Mouse (Mus musculus) heart, postnatal 0 days (tissue): ENCODE results near the gene Kif19a. TPM values are rescaled to one million over a fixed set of nuclear protein-coding genes. Genes with fewer than 3 reads are reported as not detected.

ENCODE experiments used
- ATAC-seq: fragments of 200-750 bp; cut with Nextera tagmentation; 2 replicates; pipeline ENCODE4 v1.8.0; 2017; ENCODE audit warnings: low read depth, moderate number of reproducible peaks, moderate library complexity; ENCODE audit not compliant: insufficient read depth
- DNase-seq: peaks from one replicate; pipeline ENCODE4 v3.0.0-alpha.2; 2016; ENCODE audit warnings: low spot score
- H3K27ac ChIP-seq: fragments of 300-500 bp; sonication (generic); 2 replicates; pipeline ENCODE4 v1.5.1; 2014; ENCODE audit warnings: low read depth, mild to moderate bottlenecking
- H3K27me3 ChIP-seq: fragments of 300-500 bp; sonication (generic); 2 replicates; pipeline ENCODE4 v1.6.1; 2014; ENCODE audit warnings: low read length, mixed read lengths; ENCODE audit not compliant: control insufficient read depth, insufficient read depth
- H3K36me3 ChIP-seq: fragments of 300-500 bp; sonication (generic); replicated peaks from 2 replicates; pipeline ENCODE4 v1.6.1; 2014; ENCODE audit warnings: low read length, mixed read lengths; ENCODE audit not compliant: control insufficient read depth, insufficient read depth
- H3K4me1 ChIP-seq: fragments of 300-500 bp; sonication (generic); 2 replicates; pipeline ENCODE4 v1.6.1; 2014; ENCODE audit warnings: antibody characterized with exemption; ENCODE audit not compliant: control insufficient read depth, insufficient read depth
- H3K4me2 ChIP-seq: fragments of 300-500 bp; sonication (generic); 2 replicates; pipeline ENCODE4 v1.6.1; 2014; ENCODE audit warnings: low read depth, mild to moderate bottlenecking, low read length, moderate library complexity
- H3K4me3 ChIP-seq: fragments of 300-500 bp; sonication (generic); 2 replicates; pipeline ENCODE4 v1.5.1; 2014; ENCODE audit warnings: low read depth, low read length
- H3K9ac ChIP-seq: fragments of 300-500 bp; sonication (generic); replicated peaks from 2 replicates; pipeline ENCODE4 v1.6.1; 2014; ENCODE audit warnings: low read depth, low read length, mixed read lengths
- H3K9me3 ChIP-seq: fragments of 300-500 bp; sonication (generic); replicated peaks from 2 replicates; pipeline ENCODE4 v1.6.1; 2016; ENCODE audit warnings: low read length; ENCODE audit not compliant: control insufficient read depth
- CTCF ChIP-seq: IDR thresholded peaks from 2 replicates; pipeline ENCODE4 v1.5.1; 2016; ENCODE audit warnings: antibody characterized with exemption, control low read depth, low read depth
- EP300 ChIP-seq: IDR thresholded peaks from 2 replicates; pipeline ENCODE4 v1.6.1; 2016; ENCODE audit warnings: antibody characterized with exemption, low read depth
- WGBS: fragments of 180-500 bp; shearing (Covaris S2); extraction: QIAGEN DNeasy Blood & Tissue Kit; methylation state at CpG from one replicate; pipeline ENCODE4 v1.1.7; 2014; 5-methylcytosine and 5-hydroxymethylcytosine counted together
- polyA plus RNA-seq: library from polyadenylated mRNA; unstranded; fragments of >200 nt; fragmentation: Nextera tagmentation; extraction: Ambion mirVana; gene quantifications from 2 replicates; pipeline ENCODE4 v1.2.1, GENCODE M21; 2015
- total RNA-seq: library from RNA; depleted of rRNA; stranded (reverse); fragments of >200 nt; gene quantifications from 2 replicates; pipeline ENCODE4 v1.2.3, GENCODE M21; 2014; ENCODE audit warnings: low replicate concordance

The Kif19a gene
- total and polyA plus RNA-seq, 2 experiments from 2014 or later, result 0.08 TPM; not detected in 1

- TF ChIP-seq EP300 (no peak), CTCF (no peak)
- WGBS, result 49% methylated on average over 4 of the region's 4 CpGs
- H3K4me2 ChIP-seq, result no peak overlapping the region
Observed at GRCm38 (mm10) chr11:114794691-114795090, 29.5 kb downstream of the Kif19a start.

GRCm38 (mm10) chr11:114795231-114795746, 30.1 kb downstream of the Kif19a start:
- TF ChIP-seq CTCF (peak; percentile 38), EP300 (no peak)
- H3K27me3 ChIP-seq, result peaks cover 53% of the 10 kb centered on the region
- H3K4me1 ChIP-seq, result 0 out of 2 replicates have a peak, but pooled peaks cover 10% of the 10 kb centered on the region
- H3K27ac ChIP-seq, result no peak overlapping the region
- H3K9me3 ChIP-seq, result no peaks in the 10 kb centered on the region
- DNase-seq (no peak), ATAC-seq (peak; percentile 59)
- no peaks in the 10 kb centered on the region for H3K36me3 ChIP-seq
- H3K9ac ChIP-seq, result no peak overlapping the region
- H3K4me3 ChIP-seq, result peak overlapping the region; percentile 37
- peak overlapping the region; percentile 63 for H3K4me2 ChIP-seq
- WGBS, result under 1% methylated on average over 7 of the region's 7 CpGs

More at GRCm38 (mm10) chr11:114794691-114795090, 29.5 kb downstream of the Kif19a start:
- H3K9me3 ChIP-seq, result no peaks in the 10 kb centered on the region
- no peak for DNase-seq
- no peak overlapping the region for H3K9ac ChIP-seq
- peaks cover 59% of the 10 kb centered on the region for H3K27me3 ChIP-seq
- no peak for ATAC-seq
- H3K36me3 ChIP-seq, result no peaks in the 10 kb centered on the region
- H3K4me3 ChIP-seq, result no peak overlapping the region
- H3K4me1 ChIP-seq, result 0 out of 2 replicates have a peak, but pooled peaks cover 10% of the 10 kb centered on the region
- no peak overlapping the region for H3K27ac ChIP-seq

GRCm38 (mm10) chr11:114795848-114796322, 30.7 kb downstream of the Kif19a start, which contains the start of gene Btbd17:
Gene Btbd17 (minus strand): TSS chr11:114795945.
- DNase-seq (no peak), ATAC-seq (no peak; the same call in 1 of the 2 replicates)
- Histone ChIP-seq H3K36me3 (no peaks in the 10 kb centered on the region), H3K9ac (no peak within 1 kb of the TSS), H3K27me3 (peaks cover 47% of the 10 kb centered on the region), H3K4me1 (0 out of 2 replicates have a peak, but pooled peaks cover 10% of the 10 kb centered on the region), H3K4me2 (peak within 1 kb of the TSS; percentile 63), H3K9me3 (no peaks in the 10 kb centered on the region), H3K27ac (no peak within 1 kb of the TSS), H3K4me3 (peak within 1 kb of the TSS; percentile 37)
- WGBS, result 9% methylated on average over 4 of the region's 4 CpGs
- TF ChIP-seq CTCF (no peak), EP300 (no peak)

- Histone ChIP-seq H3K4me1 (0 out of 2 replicates have a peak, but pooled peaks cover 1% of the 10 kb centered on the region), H3K36me3 (no peaks in the 10 kb centered on the region), H3K9me3 (no peaks in the 10 kb centered on the region; the same call in 1 of the 2 replicates), H3K4me2 (no peak overlapping the region), H3K27me3 (peaks cover 35% of the 10 kb centered on the region), H3K27ac (no peak overlapping the region), H3K9ac (no peak overlapping the region), H3K4me3 (no peak overlapping the region)
- DNase-seq (no peak), ATAC-seq (no peak)
- WGBS, result 84% methylated on average over 7 of the region's 7 CpGs
- TF ChIP-seq CTCF (no peak), EP300 (no peak)
Observed at GRCm38 (mm10) chr11:114797176-114797575, 32.0 kb downstream of the Kif19a start.

GRCm38 (mm10) chr11:114797981-114798380, 32.8 kb downstream of the Kif19a start:
- H3K27me3 ChIP-seq, result peaks cover 26% of the 10 kb centered on the region
- no peak overlapping the region for H3K4me2 ChIP-seq
- H3K27ac ChIP-seq, result no peak overlapping the region
- no peak overlapping the region for H3K4me3 ChIP-seq
- TF ChIP-seq EP300 (no peak), CTCF (no peak)
- no peak for ATAC-seq
- H3K9ac ChIP-seq, result no peak overlapping the region
- WGBS, result 64% methylated on average over 3 of the region's 3 CpGs
- no peaks in the 10 kb centered on the region for H3K36me3 ChIP-seq
- H3K9me3 ChIP-seq, result no peaks in the 10 kb centered on the region; the same call in 1 of the 2 replicates
- H3K4me1 ChIP-seq, result no peaks in the 10 kb centered on the region
- no peak for DNase-seq

- Histone ChIP-seq H3K27me3 (peaks cover 20% of the 10 kb centered on the region), H3K36me3 (no peaks in the 10 kb centered on the region), H3K27ac (no peak within 1 kb of the TSS), H3K4me2 (no peak within 1 kb of the TSS), H3K4me3 (no peak within 1 kb of the TSS), H3K4me1 (no peaks in the 10 kb centered on the region), H3K9ac (no peak within 1 kb of the TSS), H3K9me3 (no peaks in the 10 kb centered on the region; the same call in 1 of the 2 replicates)
- DNase-seq, result no peak
- 89% methylated on average over 3 of the region's 3 CpGs for WGBS
- ATAC-seq, result no peak
- TF ChIP-seq EP300 (no peak), CTCF (no peak)
Observed at GRCm38 (mm10) chr11:114798624-114799023, 33.4 kb downstream of the Kif19a start, which contains the start of gene Gpr142. Gene Gpr142 (plus strand): TSS chr11:114798924.
